Mouse (Mus musculus) urinary bladder, postnatal 0 days (tissue): ENCODE results near the gene Scamp1. TPM values are rescaled to one million over a fixed set of nuclear protein-coding genes. Genes with fewer than 3 reads are reported as not detected.

Experiments used
- polyA plus RNA-seq: library from polyadenylated mRNA; unstranded; fragments of >200 nt; fragmentation: Nextera tagmentation; extraction: Ambion mirVana; gene quantifications from 2 replicates; pipeline ENCODE4 v1.2.1, GENCODE M21; 2015

Scamp1 gene
- 23.5 and 26.6 TPM in 2 replicates for polyA plus RNA-seq

DNA sequence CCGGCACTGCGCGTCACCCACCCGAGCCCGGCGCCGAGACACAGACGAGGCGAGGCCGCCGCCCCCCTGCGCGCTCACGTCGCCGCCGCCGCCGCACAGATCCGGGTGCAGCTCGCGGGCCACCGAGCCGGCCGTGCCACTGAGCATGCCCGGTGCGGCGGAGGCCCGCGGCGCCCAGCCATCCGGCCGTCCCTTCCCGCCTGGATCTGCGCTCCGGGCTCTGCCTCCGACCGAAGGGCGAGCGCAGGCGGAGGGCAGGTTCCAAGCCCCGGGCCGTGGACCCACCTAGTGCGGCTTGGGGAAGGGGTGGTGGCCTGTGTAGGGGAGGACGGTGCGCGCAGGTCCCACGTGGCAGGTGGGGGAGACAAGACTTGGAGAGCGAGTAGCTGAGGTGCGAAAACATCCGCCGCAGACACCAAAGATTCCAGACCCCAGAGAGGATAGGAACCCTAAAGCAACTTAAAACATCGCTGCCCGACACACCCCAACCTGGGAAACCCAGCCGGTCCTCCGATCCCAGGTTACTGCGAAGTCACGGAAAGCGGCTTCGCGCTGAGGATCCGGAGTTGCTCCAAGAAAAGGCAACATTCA is at the start of gene Scamp1:
Scamp1 (minus strand) TSS at position 577 of the 591 bp plus-strand sequence.

Other genes starting within 250 kb of the Scamp1 start
- 13.3 and 14.2 TPM in 2 replicates for gene Lhfpl2, start 228.1 kb downstream of the Scamp1 start, polyA plus RNA-seq
- gene Ap3b1, start 73.1 kb upstream of the Scamp1 start, polyA plus RNA-seq, result 27.2 and 31.1 TPM in 2 replicates